Mouse (Mus musculus): ENCODE measurements around the gene Fgd6. TPM values are rescaled to one million over a fixed set of nuclear protein-coding genes. Genes with fewer than 3 reads are reported as not detected.

Gene Fgd6
- polyA plus RNA-seq, 1 experiment = 5.3 TPM

GRCm38 (mm10) chr10:94037196-94037595 lies 1.4 kb downstream of the Fgd6 start:
- no peaks in the 10 kb centered on the region for H3K9me3 ChIP-seq (replicated peaks; ENCODE audit: control insufficient read depth, insufficient read depth, low read length, poor library complexity, severe bottlenecking)
- H3K9ac ChIP-seq (ENCODE audit: low read depth, poor library complexity, severe bottlenecking) = no peak overlapping the region
- H3K27ac ChIP-seq (ENCODE audit: insufficient read depth, low read length) = no peak overlapping the region
- H3K36me3 ChIP-seq (ENCODE audit: control insufficient read depth, insufficient read depth, low read length, poor library complexity, severe bottlenecking) = no peaks in the 10 kb centered on the region
- TF ChIP-seq POLR2A (IDR thresholded peaks at IDR 0.05; ENCODE audit: insufficient read depth, low read length) = no peak
- no peak for TF ChIP-seq EP300 (IDR thresholded peaks at IDR 0.05; ENCODE audit: insufficient read depth, low read depth, low read length)
- TF ChIP-seq CTCF (IDR thresholded peaks at IDR 0.05; ENCODE audit: low read depth, low read length) = no peak
- no peaks in the 10 kb centered on the region for H3K27me3 ChIP-seq (ENCODE audit: control insufficient read depth, insufficient read depth, low read length, poor library complexity, severe bottlenecking)
- no peak overlapping the region for H3K4me3 ChIP-seq (ENCODE audit: low read depth, low read length)
- no peaks in the 10 kb centered on the region for H3K4me1 ChIP-seq (ENCODE audit: control insufficient read depth, insufficient read depth, low read length)

- Histone ChIP-seq H3K9me3 (replicated peaks; ENCODE audit: control insufficient read depth, insufficient read depth, low read length, poor library complexity, severe bottlenecking) (no peaks in the 10 kb centered on the region), H3K4me3 (ENCODE audit: low read depth, low read length) (no peak overlapping the region)
- TF ChIP-seq EP300 (IDR thresholded peaks at IDR 0.05; ENCODE audit: insufficient read depth, low read depth, low read length) = no peak
- no peak for TF ChIP-seq POLR2A (IDR thresholded peaks at IDR 0.05; ENCODE audit: insufficient read depth, low read length)
- TF ChIP-seq CTCF (IDR thresholded peaks at IDR 0.05; ENCODE audit: low read depth, low read length) = no peak
Measured at GRCm38 (mm10) chr10:94037596-94037995, 1.8 kb downstream of the Fgd6 start.

GRCm38 (mm10) chr10:94038366-94039260 lies 2.8 kb downstream of the Fgd6 start:
- TF ChIP-seq CTCF (IDR thresholded peaks at IDR 0.05; ENCODE audit: low read depth, low read length) (no peak), POLR2A (IDR thresholded peaks at IDR 0.05; ENCODE audit: insufficient read depth, low read length) (no peak), EP300 (IDR thresholded peaks at IDR 0.05; ENCODE audit: insufficient read depth, low read depth, low read length) (no peak)
- Histone ChIP-seq H3K27me3 (ENCODE audit: control insufficient read depth, insufficient read depth, low read length, poor library complexity, severe bottlenecking) (no peaks in the 10 kb centered on the region), H3K9ac (ENCODE audit: low read depth, poor library complexity, severe bottlenecking) (no peak overlapping the region), H3K36me3 (ENCODE audit: control insufficient read depth, insufficient read depth, low read length, poor library complexity, severe bottlenecking) (no peaks in the 10 kb centered on the region), H3K4me3 (ENCODE audit: low read depth, low read length) (no peak overlapping the region), H3K9me3 (replicated peaks; ENCODE audit: control insufficient read depth, insufficient read depth, low read length, poor library complexity, severe bottlenecking) (no peaks in the 10 kb centered on the region), H3K27ac (ENCODE audit: insufficient read depth, low read length) (no peak overlapping the region), H3K4me1 (ENCODE audit: control insufficient read depth, insufficient read depth, low read length) (no peaks in the 10 kb centered on the region)

More at GRCm38 (mm10) chr10:94037596-94037995, 1.8 kb downstream of the Fgd6 start:
- H3K27me3 ChIP-seq (ENCODE audit: control insufficient read depth, insufficient read depth, low read length, poor library complexity, severe bottlenecking) = no peaks in the 10 kb centered on the region
- no peaks in the 10 kb centered on the region for H3K4me1 ChIP-seq (ENCODE audit: control insufficient read depth, insufficient read depth, low read length)
- no peak overlapping the region for H3K27ac ChIP-seq (ENCODE audit: insufficient read depth, low read length)
- no peak overlapping the region for H3K9ac ChIP-seq (ENCODE audit: low read depth, poor library complexity, severe bottlenecking)
- no peaks in the 10 kb centered on the region for H3K36me3 ChIP-seq (ENCODE audit: control insufficient read depth, insufficient read depth, low read length, poor library complexity, severe bottlenecking)

GRCm38 (mm10) chr10:94043908-94044307 lies 8.1 kb downstream of the Fgd6 start:
- Histone ChIP-seq H3K4me3 (ENCODE audit: low read depth, low read length) (no peak overlapping the region), H3K9ac (ENCODE audit: low read depth, poor library complexity, severe bottlenecking) (no peak overlapping the region), H3K36me3 (ENCODE audit: control insufficient read depth, insufficient read depth, low read length, poor library complexity, severe bottlenecking) (no peaks in the 10 kb centered on the region), H3K27me3 (ENCODE audit: control insufficient read depth, insufficient read depth, low read length, poor library complexity, severe bottlenecking) (no peaks in the 10 kb centered on the region), H3K27ac (ENCODE audit: insufficient read depth, low read length) (no peak overlapping the region), H3K4me1 (ENCODE audit: control insufficient read depth, insufficient read depth, low read length) (no peaks in the 10 kb centered on the region), H3K9me3 (replicated peaks; ENCODE audit: control insufficient read depth, insufficient read depth, low read length, poor library complexity, severe bottlenecking) (no peaks in the 10 kb centered on the region)
- TF ChIP-seq POLR2A (IDR thresholded peaks at IDR 0.05; ENCODE audit: insufficient read depth, low read length) = no peak
- TF ChIP-seq EP300 (IDR thresholded peaks at IDR 0.05; ENCODE audit: insufficient read depth, low read depth, low read length) = no peak
- no peak for TF ChIP-seq CTCF (IDR thresholded peaks at IDR 0.05; ENCODE audit: low read depth, low read length)

GRCm38 (mm10) chr10:94045301-94045700 lies 9.5 kb downstream of the Fgd6 start:
- Histone ChIP-seq H3K9ac (ENCODE audit: low read depth, poor library complexity, severe bottlenecking) (no peak overlapping the region), H3K36me3 (ENCODE audit: control insufficient read depth, insufficient read depth, low read length, poor library complexity, severe bottlenecking) (no peaks in the 10 kb centered on the region), H3K9me3 (replicated peaks; ENCODE audit: control insufficient read depth, insufficient read depth, low read length, poor library complexity, severe bottlenecking) (no peaks in the 10 kb centered on the region), H3K27ac (ENCODE audit: insufficient read depth, low read length) (no peak overlapping the region), H3K27me3 (ENCODE audit: control insufficient read depth, insufficient read depth, low read length, poor library complexity, severe bottlenecking) (no peaks in the 10 kb centered on the region), H3K4me1 (ENCODE audit: control insufficient read depth, insufficient read depth, low read length) (no peaks in the 10 kb centered on the region), H3K4me3 (ENCODE audit: low read depth, low read length) (no peak overlapping the region)
- TF ChIP-seq POLR2A (IDR thresholded peaks at IDR 0.05; ENCODE audit: insufficient read depth, low read length) (no peak), CTCF (IDR thresholded peaks at IDR 0.05; ENCODE audit: low read depth, low read length) (no peak), EP300 (IDR thresholded peaks at IDR 0.05; ENCODE audit: insufficient read depth, low read depth, low read length) (no peak)

- Histone ChIP-seq H3K4me1 (ENCODE audit: control insufficient read depth, insufficient read depth, low read length) (no peaks in the 10 kb centered on the region), H3K27ac (ENCODE audit: insufficient read depth, low read length) (no peak overlapping the region), H3K9me3 (replicated peaks; ENCODE audit: control insufficient read depth, insufficient read depth, low read length, poor library complexity, severe bottlenecking) (no peaks in the 10 kb centered on the region), H3K4me3 (ENCODE audit: low read depth, low read length) (no peak overlapping the region), H3K36me3 (ENCODE audit: control insufficient read depth, insufficient read depth, low read length, poor library complexity, severe bottlenecking) (no peaks in the 10 kb centered on the region), H3K27me3 (ENCODE audit: control insufficient read depth, insufficient read depth, low read length, poor library complexity, severe bottlenecking) (no peaks in the 10 kb centered on the region), H3K9ac (ENCODE audit: low read depth, poor library complexity, severe bottlenecking) (no peak overlapping the region)
- TF ChIP-seq POLR2A (IDR thresholded peaks at IDR 0.05; ENCODE audit: insufficient read depth, low read length) (no peak), EP300 (IDR thresholded peaks at IDR 0.05; ENCODE audit: insufficient read depth, low read depth, low read length) (no peak)
Measured at GRCm38 (mm10) chr10:94047024-94047423, 11.2 kb downstream of the Fgd6 start.

All from ES-Bruce4 (cell line).